Mouse (Mus musculus): Measurements from ENCODE around the gene Rnft1. TPM values are rescaled to one million over a fixed set of nuclear protein-coding genes. Genes with fewer than 3 reads are reported as not detected.

The Rnft1 gene
- polyA plus RNA-seq, 1 experiment from 2014 or later = 34.3 TPM

DNA sequence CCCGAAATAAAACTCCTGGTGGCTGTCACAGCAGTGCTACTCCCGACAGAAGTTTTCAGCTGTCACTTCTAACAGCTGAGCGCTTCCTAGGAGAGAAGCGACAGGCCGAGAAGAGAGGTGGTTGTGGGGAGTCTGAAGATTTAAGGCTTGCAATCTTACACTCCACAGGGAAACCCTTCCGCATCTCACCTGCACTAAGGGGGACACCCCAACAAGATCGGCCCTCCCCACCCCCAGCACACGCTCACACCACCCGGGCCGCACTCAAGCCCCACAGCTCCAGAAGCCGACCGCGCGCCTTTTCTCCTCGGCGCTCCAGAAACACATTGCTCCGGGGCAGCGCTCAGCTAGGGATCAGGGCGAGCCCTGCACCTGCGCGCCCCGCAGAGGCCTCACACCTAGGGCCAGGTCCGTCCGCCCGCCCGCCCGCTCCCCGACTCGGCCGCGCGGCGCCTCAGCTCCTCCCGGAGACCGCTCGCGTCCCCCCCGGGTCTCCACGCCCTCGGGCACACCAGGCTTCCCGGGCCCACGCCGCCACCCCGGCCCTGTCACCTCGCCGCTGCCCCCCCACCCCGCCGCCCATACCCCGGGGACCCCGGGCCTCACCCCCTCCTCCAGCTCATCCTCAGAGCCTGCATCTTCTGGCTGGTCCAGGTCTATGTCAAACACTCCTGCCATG is 59.6 kb downstream of the Rnft1 start:
- DNase-seq (ENCODE audit: low read depth, low spot score) (no peak), ATAC-seq (peak; percentile 51)
- in situ Hi-C loops (cut with MboI; ENCODE audit: low pct_unique_long_range_greater_than_20kb) = no loop called here
- POLR2A ChIA-PET = interaction anchor here (0.6 to 1.6 kb wide), 3 partner anchors 23 to 41 kb away, joined by 3 to 4 read pairs (median 4); no protein-coding TSS in a partner anchor
- CTCF ChIA-PET = interaction anchor here (1.0 to 2.8 kb wide), 3 partner anchors 11 to 109 kb away, joined by 3 to 14 read pairs (median 4); no protein-coding TSS in a partner anchor
- no peak for TF ChIP-seq CTCF (IDR thresholded peaks at IDR 0.05)
- H3K27me3 ChIP-seq = no peaks in the 10 kb centered on the region

- no peak for TF ChIP-seq CTCF (IDR thresholded peaks at IDR 0.05)
- POLR2A ChIA-PET = interaction anchor here (0.6 to 1.6 kb wide), 3 partner anchors 22 to 41 kb away, joined by 3 to 4 read pairs (median 4); no protein-coding TSS in a partner anchor
- ATAC-seq (peak; percentile 92), DNase-seq (ENCODE audit: low read depth, low spot score) (peak; percentile 96)
- H3K27me3 ChIP-seq = no peaks in the 10 kb centered on the region
- CTCF ChIA-PET = interaction anchor here (1.0 to 2.8 kb wide), 3 partner anchors 10 to 109 kb away, joined by 3 to 14 read pairs (median 4); no protein-coding TSS in a partner anchor
- in situ Hi-C loops (cut with MboI; ENCODE audit: low pct_unique_long_range_greater_than_20kb) = no loop called here
Measured at GRCm38 (mm10) chr11:86544639-86545299, 60.3 kb downstream of the Rnft1 start, which contains the start of the genes Rps6kb1 and Tubd1. Gene Rps6kb1, minus strand, starts transcription at chr11:86544805. Gene Tubd1, plus strand, starts transcription at chr11:86544991.

- CTCF ChIA-PET = interaction anchor here (1.4 to 2.8 kb wide), 3 partner anchors 10 to 108 kb away, joined by 3 to 14 read pairs (median 6); no protein-coding TSS in a partner anchor
- ATAC-seq (no peak), DNase-seq (ENCODE audit: low read depth, low spot score) (no peak)
- TF ChIP-seq CTCF (IDR thresholded peaks at IDR 0.05) = no peak
- POLR2A ChIA-PET = no interaction called here
- no peaks in the 10 kb centered on the region for H3K27me3 ChIP-seq
- in situ Hi-C loops (cut with MboI; ENCODE audit: low pct_unique_long_range_greater_than_20kb) = no loop called here
Measured at GRCm38 (mm10) chr11:86545556-86545955, 61.1 kb downstream of the Rnft1 start.

DNA sequence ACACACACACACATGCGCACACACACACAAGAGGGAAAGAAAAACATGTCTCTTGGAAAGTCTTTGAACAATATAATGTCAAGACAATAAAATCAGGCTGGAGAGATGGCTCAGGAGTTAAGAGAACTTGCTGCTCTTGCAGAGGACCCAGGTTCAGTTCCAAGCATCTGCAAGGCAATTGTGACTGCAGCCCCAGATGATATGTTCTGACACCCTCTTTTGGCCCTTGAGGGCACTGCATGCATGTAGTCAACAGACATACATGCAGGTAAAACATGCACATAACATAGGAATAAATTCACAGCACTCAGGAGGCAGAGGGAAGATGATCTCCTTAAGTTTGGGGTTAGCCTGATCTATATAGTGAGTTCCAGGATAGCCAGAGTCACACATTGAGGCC is 63.0 kb downstream of the Rnft1 start:
- in situ Hi-C loops (cut with MboI; ENCODE audit: low pct_unique_long_range_greater_than_20kb) = no loop called here

More for the DNA sequence above, 63.0 kb downstream of the Rnft1 start:
- peak; percentile 60 for TF ChIP-seq CTCF (IDR thresholded peaks at IDR 0.05)
- ATAC-seq = no peak
- ChIA-PET POLR2A (no interaction called here), CTCF (interaction anchor here (1.2 to 2.2 kb wide), 3 partner anchors 13 to 106 kb away, joined by 5 to 6 read pairs (median 6); no protein-coding TSS in a partner anchor)
- no peak for DNase-seq (ENCODE audit: low read depth, low spot score)
- H3K27me3 ChIP-seq = no peaks in the 10 kb centered on the region

Other genes starting within 250 kb of the Rnft1 start
- 21.2 TPM for gene Ints2, start 227.1 kb upstream of the Rnft1 start, polyA plus RNA-seq (2021)
- gene Med13, start 127.1 kb upstream of the Rnft1 start, polyA plus RNA-seq (2021) = 27.4 TPM
- gene Rps6kb1, start 60.1 kb downstream of the Rnft1 start, polyA plus RNA-seq (2021) = 39.2 TPM
- 10.9 TPM for gene Tubd1, start 60.3 kb downstream of the Rnft1 start, polyA plus RNA-seq (2021)
- 443 TPM for gene Vmp1, start 199.2 kb downstream of the Rnft1 start, polyA plus RNA-seq (2021)
- gene Ptrh2, start 199.3 kb downstream of the Rnft1 start, polyA plus RNA-seq (2021) = 16.2 TPM